Mouse (Mus musculus) kidney, adult 18-20 months (tissue): ENCODE measurements around the gene Nol4l.

Experiments
- DNase-seq: peaks from one replicate; pipeline ENCODE4 v3.0.0; 2021

Nol4l gene

DNA sequence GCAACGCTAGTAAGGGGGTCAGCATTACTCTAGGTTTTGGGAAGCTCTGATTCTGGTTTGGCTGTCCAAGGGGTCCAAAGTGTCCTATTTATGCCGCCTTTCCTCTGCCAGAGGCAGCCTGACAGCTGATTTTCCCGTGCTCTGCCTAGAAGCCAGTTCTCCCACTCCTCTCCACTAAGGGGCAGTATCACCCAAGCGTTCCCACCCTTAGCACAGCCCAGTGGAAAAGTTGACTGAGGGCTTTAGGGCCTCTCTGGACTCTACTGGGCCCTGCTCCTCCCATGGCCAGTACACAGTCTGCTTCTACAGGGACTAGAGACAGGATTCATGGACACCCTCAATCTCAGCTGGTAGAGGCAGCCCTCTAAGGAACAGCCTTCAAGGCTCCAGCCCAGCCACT is 51.2 kb downstream of the Nol4l start:
- peak; percentile 75 for DNase-seq

GRCm38 (mm10) chr2:153475114-153476112 is 54.4 kb downstream of the Nol4l start:
- DNase-seq: no peak

- peak; percentile 47 for DNase-seq
These were observed 58.8 kb downstream of the Nol4l start for GRCm38 (mm10) chr2:153470983-153471382.

DNA sequence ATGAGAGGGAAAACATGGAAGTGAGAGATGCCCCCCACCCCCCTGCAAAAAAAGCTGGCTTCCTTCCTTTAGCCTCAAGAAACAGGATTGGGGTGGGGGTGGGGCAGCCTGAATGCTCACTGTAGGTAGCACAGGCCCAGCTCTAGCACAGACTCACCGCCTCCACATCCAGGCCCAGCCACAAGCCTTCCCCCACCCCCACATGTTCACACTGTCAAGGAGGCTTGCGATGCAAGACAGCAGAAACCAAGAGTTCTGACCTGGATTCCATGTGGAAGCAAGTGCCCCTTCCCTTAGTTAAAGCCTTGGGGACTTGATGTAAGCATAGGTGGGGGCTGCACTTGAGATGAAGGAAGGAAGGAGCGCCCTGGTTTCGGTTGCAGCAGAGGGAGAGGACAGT is 60.0 kb downstream of the Nol4l start:
- DNase-seq: no peak

- no peak for DNase-seq
These were observed 60.5 kb downstream of the Nol4l start for GRCm38 (mm10) chr2:153469317-153469716.

- no peak for DNase-seq
These were observed 62.4 kb downstream of the Nol4l start for GRCm38 (mm10) chr2:153467372-153467771.

DNA sequence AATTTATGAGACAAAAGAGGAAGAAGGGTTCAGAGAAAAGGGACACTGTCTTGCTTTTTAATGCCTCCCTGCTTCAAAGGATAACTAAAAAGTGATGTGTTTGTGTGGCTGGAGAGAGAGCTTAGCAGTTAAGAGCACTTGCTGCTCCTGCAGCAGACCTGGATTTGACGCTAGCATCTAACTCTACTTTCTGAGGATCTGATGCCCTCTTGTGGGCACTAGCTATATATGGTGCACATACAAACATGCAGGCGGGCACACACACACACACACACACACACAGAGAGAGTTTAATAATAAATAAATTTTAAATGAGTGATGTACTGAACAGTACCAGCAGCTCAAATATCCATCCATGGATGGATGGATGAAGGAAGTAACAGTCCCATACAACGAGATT is 66.5 kb downstream of the Nol4l start:
- no peak for DNase-seq

DNA sequence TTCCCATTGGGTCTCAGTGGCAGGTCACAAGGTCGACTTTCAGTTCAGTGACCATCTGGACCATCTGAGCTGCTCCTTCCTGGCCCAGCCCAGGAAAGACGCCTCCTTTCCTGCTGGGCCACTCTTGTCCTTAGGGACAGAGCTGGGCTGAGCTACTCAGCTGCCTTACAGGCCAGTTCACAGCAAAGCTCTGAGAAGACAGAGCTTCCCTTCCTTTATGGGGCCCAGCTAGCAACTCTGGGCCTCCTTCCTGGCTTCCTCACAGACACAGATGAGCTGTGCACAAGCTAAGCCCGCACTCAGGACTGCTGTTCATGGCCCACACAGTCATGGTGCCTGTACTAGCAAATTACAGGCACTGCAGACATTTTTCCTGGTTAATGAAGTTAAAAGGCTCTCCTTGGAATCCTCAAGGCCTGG is 71.7 kb downstream of the Nol4l start:
- no peak for DNase-seq

DNA sequence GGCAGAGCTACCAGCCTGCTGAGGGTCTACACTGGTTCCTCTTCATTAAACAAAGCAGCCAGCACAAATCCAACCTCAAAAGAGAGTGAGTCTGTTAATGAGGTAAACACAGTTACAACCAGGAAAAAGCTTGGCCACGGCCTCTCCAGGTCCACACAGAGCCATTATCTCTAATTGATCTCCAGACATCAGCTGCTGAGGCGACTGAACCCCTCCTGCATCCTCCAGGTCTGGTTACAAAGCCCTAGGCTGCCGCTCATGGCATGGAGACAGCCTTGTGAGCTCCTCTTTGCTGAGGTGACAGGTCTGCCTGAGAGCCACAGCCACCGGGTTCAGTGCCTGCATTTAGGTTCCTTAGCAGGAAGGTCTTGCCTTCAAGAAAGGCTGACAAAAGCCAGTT is 72.3 kb downstream of the Nol4l start:
- DNase-seq: no peak

DNA sequence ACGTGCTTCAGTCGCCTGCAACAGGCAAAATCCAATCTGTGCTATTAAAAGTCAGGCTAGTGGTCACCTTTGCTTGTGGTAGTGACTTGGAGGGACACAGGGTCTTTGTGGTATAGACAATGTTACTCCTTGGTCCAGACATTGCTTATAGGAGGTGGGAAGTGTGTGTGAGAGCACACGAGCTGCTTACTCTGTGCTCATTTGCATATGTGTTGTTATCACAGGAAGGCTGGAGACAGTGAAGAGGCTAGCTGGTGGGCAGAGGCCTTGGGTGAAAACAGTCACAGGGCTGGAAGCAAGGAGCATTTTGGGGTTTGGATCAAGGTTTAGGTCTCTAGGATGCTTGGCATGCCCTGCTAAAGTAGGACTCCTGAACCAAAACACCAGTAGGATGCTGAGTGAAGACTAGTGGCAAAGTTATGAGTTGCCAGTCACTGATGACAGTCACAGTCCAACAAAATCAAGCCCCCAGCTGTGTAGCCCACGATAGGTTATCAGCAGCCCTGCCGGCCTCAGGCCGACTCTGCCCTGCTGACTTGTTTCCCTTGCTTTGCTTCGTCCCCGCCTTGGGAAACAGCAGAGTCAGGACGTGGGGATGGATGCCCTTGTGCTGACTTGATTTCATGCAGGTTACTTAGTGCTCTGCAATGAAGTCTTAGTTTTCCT is 74.8 kb downstream of the Nol4l start:
- no peak for DNase-seq

- no peak for DNase-seq
These were observed 75.6 kb downstream of the Nol4l start for GRCm38 (mm10) chr2:153453961-153454759.

DNA sequence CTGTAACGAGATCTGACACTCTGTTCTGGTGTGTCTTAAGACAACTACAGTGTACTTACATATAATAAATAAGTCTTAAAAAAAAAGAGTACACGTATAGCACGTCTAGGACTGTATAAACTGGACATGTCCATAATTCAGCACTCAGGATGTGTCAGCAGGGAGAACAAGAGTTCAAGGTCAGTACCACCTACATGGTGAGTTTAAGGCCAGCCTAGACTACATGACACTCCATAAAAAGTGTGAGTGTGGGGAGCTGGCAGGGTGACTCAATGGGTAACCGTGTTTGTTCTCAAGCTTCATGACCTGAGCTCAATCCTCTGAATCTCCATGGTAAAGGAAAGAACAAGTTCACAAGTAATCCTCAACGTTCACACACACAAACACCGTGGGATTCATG is 81.3 kb downstream of the Nol4l start:
- DNase-seq: no peak

- no peak for DNase-seq
These were observed 82.1 kb downstream of the Nol4l start for GRCm38 (mm10) chr2:153447719-153448118.

DNA sequence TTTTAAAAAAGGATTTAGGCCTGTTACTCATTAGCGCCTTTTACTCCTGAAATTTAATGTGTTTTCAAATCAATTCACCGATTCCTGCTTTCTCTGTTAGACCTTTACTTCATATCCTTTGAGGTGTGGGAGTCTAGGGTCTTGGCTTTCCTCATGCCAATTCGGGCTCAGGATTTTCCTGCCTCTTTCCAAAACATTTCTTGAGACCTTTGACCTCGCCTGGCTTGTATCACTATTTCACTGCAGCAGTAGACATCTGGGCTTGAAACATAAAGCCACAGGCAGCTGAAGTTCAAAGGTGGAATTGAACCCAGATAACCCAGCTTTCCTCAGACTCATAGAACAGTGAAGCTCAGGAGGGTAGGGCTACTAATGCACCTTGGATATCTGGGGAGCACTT is 83.3 kb downstream of the Nol4l start:
- no peak for DNase-seq

DNA sequence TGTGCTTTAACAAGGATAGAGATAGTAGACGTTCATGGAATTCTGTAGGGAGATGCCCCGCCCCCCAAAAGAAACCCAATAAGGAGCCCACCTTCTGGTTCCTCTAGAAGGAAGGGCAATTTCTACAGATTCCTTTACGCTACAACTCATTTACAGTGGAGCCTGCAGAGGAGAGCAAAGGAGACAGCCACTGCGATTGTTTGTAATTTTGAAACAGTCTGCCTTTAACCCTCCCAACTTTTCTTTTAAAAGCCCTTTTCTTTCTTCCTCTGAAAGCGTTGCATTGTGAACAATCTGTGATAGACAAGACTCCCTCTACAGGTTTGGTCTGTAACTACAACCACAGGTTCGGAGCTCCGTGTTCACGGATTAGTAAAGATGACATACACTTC is 83.8 kb downstream of the Nol4l start:
- peak; percentile 52 for DNase-seq

- peak; percentile 49 for DNase-seq
These were observed 84.4 kb downstream of the Nol4l start for GRCm38 (mm10) chr2:153445137-153446016.

DNA sequence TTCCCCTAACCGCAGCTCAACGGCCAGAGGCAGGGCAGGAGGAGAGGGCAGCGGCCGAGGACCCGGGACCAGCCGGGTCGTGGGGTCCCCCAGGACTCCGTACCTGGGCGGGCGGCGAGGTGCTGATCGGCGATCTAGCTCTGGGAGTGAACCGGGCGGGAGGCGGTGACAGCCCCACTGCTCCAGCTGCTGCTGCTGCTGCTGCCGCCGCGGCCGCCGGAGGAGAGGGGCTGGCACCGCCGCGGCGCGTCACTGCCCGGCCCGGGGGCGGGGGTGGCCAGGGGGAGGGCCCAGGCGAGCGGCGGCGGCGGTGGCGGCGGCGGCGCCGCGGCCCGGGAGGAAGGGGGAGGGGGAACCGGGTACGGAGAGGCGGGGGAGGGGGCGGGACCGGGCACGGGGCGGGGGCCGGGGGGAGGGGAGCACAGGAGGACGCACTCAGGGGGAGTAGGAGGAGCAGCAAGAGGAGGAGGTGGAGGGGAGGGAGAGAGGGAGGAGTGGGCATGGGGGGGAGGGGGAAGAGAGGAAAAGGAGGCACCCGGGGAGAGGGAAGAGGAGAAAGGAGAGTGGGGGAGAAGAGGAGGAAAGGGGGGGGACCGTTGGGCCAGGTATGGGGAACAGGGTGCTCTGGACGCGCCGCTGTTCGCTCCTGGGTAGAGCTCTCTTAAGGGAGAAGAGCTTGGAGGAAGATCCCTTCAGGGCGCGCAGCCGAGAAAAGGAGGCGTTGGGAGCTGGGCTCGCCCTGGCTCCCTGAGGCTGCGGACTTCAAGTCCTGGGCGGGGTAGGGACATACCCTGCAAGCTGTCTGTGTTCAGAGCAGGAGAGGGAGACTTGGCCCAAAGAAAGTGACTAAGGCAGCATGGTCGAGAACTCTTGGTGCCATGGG is 85.3 kb downstream of the Nol4l start:
- DNase-seq: peak; percentile 75

DNA sequence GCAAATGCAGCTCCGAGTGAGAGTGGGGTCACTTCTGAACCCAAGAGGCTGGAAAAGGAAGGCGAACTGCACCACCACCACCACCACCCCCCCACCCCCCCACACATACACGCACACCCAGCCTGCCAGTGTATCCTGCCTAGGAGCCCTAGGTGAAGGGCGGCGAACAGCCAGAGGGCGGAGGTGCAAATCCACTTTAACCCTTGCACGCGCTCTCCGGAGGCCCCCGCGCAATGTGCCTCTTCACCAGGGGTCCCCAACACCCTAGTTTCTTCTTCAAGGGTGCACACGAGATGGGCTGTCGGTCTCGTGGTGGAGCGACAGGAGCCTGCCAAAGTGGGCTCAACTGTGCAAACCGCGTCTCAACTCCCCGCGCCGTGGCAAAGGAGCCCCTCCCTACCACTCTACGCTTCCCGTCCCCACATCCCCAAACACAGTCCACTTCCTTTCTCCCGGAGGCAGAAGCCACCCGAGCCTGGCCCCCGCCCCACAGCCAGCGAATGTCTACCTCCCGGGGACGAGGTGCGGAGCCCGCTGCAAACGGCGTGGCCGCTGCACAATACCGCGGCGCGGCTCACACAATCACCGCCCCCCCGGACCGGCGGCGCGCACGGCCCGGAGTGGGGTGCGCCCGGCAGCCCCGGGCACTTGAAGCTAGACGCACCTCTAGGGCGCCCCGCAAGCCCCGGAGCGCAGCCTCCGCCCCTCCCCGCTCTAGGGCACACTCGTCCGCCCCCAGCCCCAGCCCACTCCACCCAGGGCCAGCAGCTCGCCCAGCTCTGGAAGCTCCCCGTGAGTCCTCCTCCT is 86.1 kb downstream of the Nol4l start:
- peak; percentile 51 for DNase-seq

DNA sequence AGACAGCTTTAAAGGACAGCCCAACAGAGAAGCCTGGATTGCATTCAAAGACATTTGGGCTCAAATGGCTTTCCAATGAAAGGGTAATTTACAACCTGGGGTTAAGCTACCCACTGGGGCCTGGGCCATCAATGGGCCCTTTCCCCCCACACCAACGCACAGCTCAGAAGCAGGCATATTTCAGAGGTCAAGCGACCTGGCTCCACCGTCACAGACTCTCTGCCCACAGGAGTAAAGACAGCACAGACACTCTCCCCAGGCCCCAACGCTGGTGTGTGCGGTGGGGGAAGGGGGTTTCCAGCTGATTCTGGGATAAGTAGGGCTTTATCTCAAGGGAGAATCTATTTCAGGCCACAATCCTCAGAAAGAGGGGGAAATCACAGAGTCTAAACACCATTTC is 87.1 kb downstream of the Nol4l start:
- no peak for DNase-seq

DNA sequence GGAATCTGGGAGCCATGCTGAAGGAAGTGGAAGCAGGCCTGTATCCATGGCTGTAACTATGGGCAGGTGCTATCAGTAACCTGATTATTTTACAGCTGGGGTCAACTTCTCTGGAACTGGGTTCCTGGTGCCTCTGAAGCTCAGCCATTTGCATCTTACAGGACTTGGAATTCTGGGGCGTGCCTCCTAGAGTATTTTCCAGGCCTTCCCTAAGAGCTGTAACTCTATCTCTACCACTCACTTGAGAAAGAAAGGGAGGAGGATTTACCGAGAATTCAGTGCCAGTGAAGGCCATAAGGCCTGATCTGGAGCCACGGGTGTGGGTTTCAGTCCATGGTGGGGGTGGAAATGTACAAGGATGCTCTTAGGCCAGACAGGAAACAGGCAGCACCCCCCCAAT is 88.5 kb downstream of the Nol4l start:
- DNase-seq: no peak
